Mouse (Mus musculus) liver, adult 2 months (tissue): ENCODE data around the gene Abhd5. TPM values are rescaled to one million over a fixed set of nuclear protein-coding genes. Genes with fewer than 3 reads are reported as not detected.

Experiments
- DNase-seq: peaks from one replicate; pipeline ENCODE4 v3.0.0-alpha.2; 2011; ENCODE audit warnings: low read depth, low spot score; ENCODE audit errors: extremely low read depth
- H3K27ac ChIP-seq: fragments of 200-500 bp; replicated peaks from 2 replicates; pipeline ENCODE4 v1.5.1; 2012; ENCODE audit warnings: low read depth, mild to moderate bottlenecking, control low read depth, inconsistent platforms, low read length; ENCODE audit not compliant: insufficient read depth
- H3K27me3 ChIP-seq: fragments of 200-500 bp; 2 replicates; pipeline ENCODE4 v1.6.1; 2012; ENCODE audit warnings: mild to moderate bottlenecking, moderate library complexity, low read length, inconsistent platforms; ENCODE audit not compliant: control insufficient read depth, insufficient read depth
- H3K36me3 ChIP-seq: fragments of 200-500 bp; 2 replicates; pipeline ENCODE4 v1.6.1; 2012; ENCODE audit warnings: low read length, inconsistent platforms; ENCODE audit not compliant: control insufficient read depth, insufficient read depth
- H3K4me1 ChIP-seq: fragments of 200-500 bp; 2 replicates; pipeline ENCODE4 v1.6.1; 2011; ENCODE audit warnings: low read length; ENCODE audit not compliant: control insufficient read depth, insufficient read depth
- H3K4me3 ChIP-seq: fragments of 200-500 bp; 2 replicates; pipeline ENCODE4 v1.5.1; 2011; ENCODE audit warnings: low read depth, mild to moderate bottlenecking, control low read depth, low read length, moderate library complexity; ENCODE audit not compliant: insufficient read depth
- H3K79me2 ChIP-seq: fragments of 200-500 bp; 2 replicates; pipeline ENCODE4 v1.6.1; 2012; ENCODE audit warnings: inconsistent platforms, mild to moderate bottlenecking, low read length, moderate library complexity; ENCODE audit not compliant: control insufficient read depth, insufficient read depth
- H3K9ac ChIP-seq: fragments of 200-500 bp; 2 replicates; pipeline ENCODE4 v1.6.1; 2012; ENCODE audit warnings: low read depth, mild to moderate bottlenecking, control low read depth, inconsistent platforms, low read length
- CTCF ChIP-seq: fragments of 200-500 bp; IDR thresholded peaks from 2 replicates; pipeline ENCODE4 v1.5.1; 2011; ENCODE audit warnings: low read depth, low read length, control low read depth
- POLR2A ChIP-seq: fragments of 200-500 bp; IDR thresholded peaks from 2 replicates; pipeline ENCODE4 v1.6.1; 2011; ENCODE audit warnings: low read length, control low read depth; ENCODE audit not compliant: insufficient read depth; ENCODE audit errors: extremely low read depth
- WGBS: fragments of 180-500 bp; shearing (Covaris S2); methylation state at CpG from one replicate; pipeline ENCODE4 v1.1.7; 2018; 5-methylcytosine and 5-hydroxymethylcytosine counted together
- polyA plus RNA-seq: library from polyadenylated mRNA; depleted of rRNA; stranded (reverse); fragments of >200 nt; gene quantifications from 2 replicates; pipeline ENCODE4 v1.2.3, GENCODE M21; 2012
- total RNA-seq: library from RNA; depleted of rRNA; stranded (reverse); fragments of >200 nt; gene quantifications from 2 replicates; pipeline ENCODE4 v1.2.3, GENCODE M21; 2014

The Abhd5 gene
- total and polyA plus RNA-seq, 2 experiments = 15.9 to 19.5 TPM

GRCm38 (mm10) chr9:122339972-122340371 is 11.4 kb upstream of the Abhd5 start:
- DNase-seq = no peak
- 70% methylated on average over 5 of the region's 5 CpGs for WGBS
- H3K36me3 ChIP-seq = no peaks in the 10 kb centered on the region
- H3K9ac ChIP-seq = no peak overlapping the region
- no peak overlapping the region for H3K27ac ChIP-seq
- no peak overlapping the region for H3K4me3 ChIP-seq
- H3K4me1 ChIP-seq = peaks cover 4% of the 10 kb centered on the region; the same call in 1 of the 2 replicates
- no peaks in the 10 kb centered on the region for H3K27me3 ChIP-seq
- H3K79me2 ChIP-seq = no peaks in the 10 kb centered on the region
- TF ChIP-seq POLR2A (no peak), CTCF (no peak)

GRCm38 (mm10) chr9:122343399-122343798 is 8.0 kb upstream of the Abhd5 start:
- H3K4me3 ChIP-seq = no peak overlapping the region
- DNase-seq = no peak
- no peak overlapping the region for H3K27ac ChIP-seq
- WGBS = 84% methylated on average over 7 of the region's 7 CpGs
- H3K4me1 ChIP-seq = no peaks in the 10 kb centered on the region
- H3K36me3 ChIP-seq = no peaks in the 10 kb centered on the region
- H3K9ac ChIP-seq = no peak overlapping the region
- H3K27me3 ChIP-seq = no peaks in the 10 kb centered on the region
- TF ChIP-seq POLR2A (no peak), CTCF (no peak)
- no peaks in the 10 kb centered on the region for H3K79me2 ChIP-seq

GRCm38 (mm10) chr9:122344560-122344959 is 6.8 kb upstream of the Abhd5 start:
- no peaks in the 10 kb centered on the region for H3K27me3 ChIP-seq
- no peak overlapping the region for H3K9ac ChIP-seq
- no peaks in the 10 kb centered on the region for H3K36me3 ChIP-seq
- DNase-seq = no peak
- H3K79me2 ChIP-seq = no peaks in the 10 kb centered on the region
- TF ChIP-seq POLR2A (no peak), CTCF (no peak)
- H3K4me1 ChIP-seq = no peaks in the 10 kb centered on the region
- 92% methylated on average over 8 of the region's 8 CpGs for WGBS
- no peak overlapping the region for H3K27ac ChIP-seq
- no peak overlapping the region for H3K4me3 ChIP-seq

GRCm38 (mm10) chr9:122345291-122345690 is 6.1 kb upstream of the Abhd5 start:
- 94% methylated on average over 3 of the region's 3 CpGs for WGBS
- Histone ChIP-seq H3K9ac (no peak overlapping the region), H3K4me1 (no peaks in the 10 kb centered on the region), H3K27ac (no peak overlapping the region), H3K36me3 (no peaks in the 10 kb centered on the region), H3K4me3 (no peak overlapping the region), H3K27me3 (no peaks in the 10 kb centered on the region), H3K79me2 (no peaks in the 10 kb centered on the region)
- DNase-seq = no peak
- no peak for TF ChIP-seq POLR2A
- TF ChIP-seq CTCF = no peak

GRCm38 (mm10) chr9:122346059-122346458 is 5.3 kb upstream of the Abhd5 start:
- Histone ChIP-seq H3K27ac (no peak overlapping the region), H3K79me2 (no peaks in the 10 kb centered on the region), H3K9ac (no peak overlapping the region), H3K4me3 (no peak overlapping the region), H3K4me1 (peaks cover 3% of the 10 kb centered on the region; the same call in 1 of the 2 replicates), H3K36me3 (no peaks in the 10 kb centered on the region), H3K27me3 (no peaks in the 10 kb centered on the region)
- DNase-seq = no peak
- no peak for TF ChIP-seq POLR2A
- no peak for TF ChIP-seq CTCF
- 92% methylated on average over 5 of the region's 5 CpGs for WGBS

- no peak overlapping the region for H3K27ac ChIP-seq
- H3K9ac ChIP-seq = no peak overlapping the region
- WGBS = 88% methylated on average over 1 of the region's 1 CpGs
- no peak overlapping the region for H3K4me3 ChIP-seq
- TF ChIP-seq CTCF = no peak
- no peak for TF ChIP-seq POLR2A
- no peak for DNase-seq
- no peaks in the 10 kb centered on the region for H3K27me3 ChIP-seq
- H3K36me3 ChIP-seq = no peaks in the 10 kb centered on the region
- H3K4me1 ChIP-seq = peaks cover 6% of the 10 kb centered on the region; the same call in 1 of the 2 replicates
- peaks cover 5% of the 10 kb centered on the region; the same call in 1 of the 2 replicates for H3K79me2 ChIP-seq
Measured at GRCm38 (mm10) chr9:122347882-122348281, 3.5 kb upstream of the Abhd5 start.
